Mouse (Mus musculus): ENCODE measurements around the gene Fndc8. TPM values are rescaled to one million over a fixed set of nuclear protein-coding genes. Genes with fewer than 3 reads are reported as not detected.
A peak's percentile ranks its signal among the peaks of the same experiment; 100 is the strongest.

The Fndc8 gene
- polyA plus RNA-seq, 1 experiment from 2014 or later: 0.08 TPM

DNA sequence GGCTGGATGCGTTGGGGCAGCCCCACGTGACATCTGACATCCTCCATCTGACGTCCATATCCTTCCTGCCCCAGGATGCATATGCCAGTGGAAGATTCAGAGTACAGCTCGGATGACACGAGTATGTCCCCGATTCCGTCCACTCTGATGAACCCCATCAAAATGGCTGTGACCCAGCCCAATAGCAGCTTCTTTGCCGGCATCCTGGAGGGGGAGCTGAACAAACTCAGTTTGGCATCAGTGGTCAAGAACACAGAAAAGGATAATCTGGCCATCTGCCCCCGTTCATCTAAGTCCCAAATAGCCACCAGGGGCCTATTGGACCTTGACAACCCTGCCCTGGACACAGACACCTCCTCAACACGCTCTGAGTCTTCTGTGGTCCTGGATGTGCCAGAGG, 5.6 kb downstream of the Fndc8 start:
- 63% methylated on average over 10 of the region's 10 CpGs for WGBS (ENCODE audit: insufficient replicate concordance)

GRCm38 (mm10) chr11:82899720-82900119, 7.8 kb downstream of the Fndc8 start:
- Histone ChIP-seq H3K27me3 (replicated peaks) (no peaks in the 10 kb centered on the region), H3K4me3 (no peak overlapping the region), H3K36me3 (peaks cover 70% of the 10 kb centered on the region), H3K9ac (no peak overlapping the region), H3K9me3 (replicated peaks) (no peaks in the 10 kb centered on the region), H3K27ac (no peak overlapping the region), H3K4me2 (no peak overlapping the region), H3K4me1 (peaks cover 2% of the 10 kb centered on the region; the same call in 1 of the 2 replicates)
- 72% methylated on average over 5 of the region's 5 CpGs for WGBS (ENCODE audit: insufficient replicate concordance)
- no peak for ATAC-seq

More for the DNA sequence above, 5.6 kb downstream of the Fndc8 start:
- H3K4me3 ChIP-seq: no peak overlapping the region
- 0 out of 2 replicates have a peak, but pooled peaks cover 4% of the 10 kb centered on the region for H3K27me3 ChIP-seq (replicated peaks)
- H3K4me2 ChIP-seq: no peak overlapping the region
- no peak for ATAC-seq
- no peak overlapping the region for H3K27ac ChIP-seq
- peaks cover 47% of the 10 kb centered on the region for H3K36me3 ChIP-seq
- H3K4me1 ChIP-seq: no peaks in the 10 kb centered on the region
- H3K9ac ChIP-seq: no peak overlapping the region
- H3K9me3 ChIP-seq (replicated peaks): no peaks in the 10 kb centered on the region

DNA sequence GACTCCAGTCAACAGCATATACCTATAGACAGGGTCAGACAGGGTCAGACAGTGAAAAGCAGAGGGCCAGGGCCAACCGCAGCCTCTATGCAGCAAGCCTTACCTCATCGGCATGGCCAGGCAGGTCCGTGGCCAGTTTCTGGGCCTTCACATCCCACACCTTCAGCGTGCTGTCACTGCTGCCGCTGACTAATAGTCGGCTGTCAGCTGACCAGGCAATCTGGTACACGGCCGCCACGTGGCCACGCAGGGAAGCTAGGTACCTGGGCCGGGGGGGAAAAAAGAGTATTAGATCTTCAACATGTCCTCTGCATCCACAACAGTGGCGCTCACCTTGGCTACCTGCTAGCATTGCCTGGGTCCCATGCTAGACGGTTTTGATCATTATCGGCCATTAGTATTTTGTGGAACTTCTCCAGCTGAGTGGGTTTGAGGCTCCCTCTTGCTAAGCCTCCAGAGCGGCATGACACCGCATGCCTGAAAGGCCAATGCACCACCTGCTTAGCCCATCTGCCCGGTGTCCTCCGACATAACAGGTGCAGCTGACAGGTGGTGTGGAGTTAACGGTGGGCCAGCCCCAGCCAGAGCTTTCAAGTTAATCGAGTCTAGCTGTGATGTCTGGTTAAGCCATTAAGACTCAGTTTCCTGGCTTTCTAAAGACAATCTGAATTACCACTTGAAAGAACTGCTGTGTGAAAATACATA, 9.8 kb downstream of the Fndc8 start:
- Histone ChIP-seq H3K4me3 (no peak overlapping the region), H3K4me2 (no peak overlapping the region), H3K27me3 (replicated peaks) (no peaks in the 10 kb centered on the region), H3K27ac (no peak overlapping the region), H3K36me3 (peaks cover 90% of the 10 kb centered on the region), H3K4me1 (peaks cover 22% of the 10 kb centered on the region), H3K9me3 (replicated peaks) (no peaks in the 10 kb centered on the region), H3K9ac (no peak overlapping the region)
- no peak for ATAC-seq
- 87% methylated on average over 20 of the region's 20 CpGs for WGBS (ENCODE audit: insufficient replicate concordance)

- no peaks in the 10 kb centered on the region for H3K9me3 ChIP-seq (replicated peaks)
- WGBS (ENCODE audit: insufficient replicate concordance): 49% methylated on average over 7 of the region's 8 CpGs
- 0 out of 2 replicates have a peak, but pooled peaks cover under 1% of the 10 kb centered on the region for H3K27me3 ChIP-seq (replicated peaks)
- peaks cover 71% of the 10 kb centered on the region for H3K36me3 ChIP-seq
- no peak overlapping the region for H3K4me2 ChIP-seq
- peak; percentile 47; the same call in 1 of the 2 replicates for ATAC-seq
- H3K4me3 ChIP-seq: no peak overlapping the region
- no peak overlapping the region for H3K9ac ChIP-seq
- H3K4me1 ChIP-seq: peaks cover 37% of the 10 kb centered on the region
- H3K27ac ChIP-seq: no peak overlapping the region
These were observed 13.0 kb downstream of the Fndc8 start for GRCm38 (mm10) chr11:82904952-82905351.

DNA sequence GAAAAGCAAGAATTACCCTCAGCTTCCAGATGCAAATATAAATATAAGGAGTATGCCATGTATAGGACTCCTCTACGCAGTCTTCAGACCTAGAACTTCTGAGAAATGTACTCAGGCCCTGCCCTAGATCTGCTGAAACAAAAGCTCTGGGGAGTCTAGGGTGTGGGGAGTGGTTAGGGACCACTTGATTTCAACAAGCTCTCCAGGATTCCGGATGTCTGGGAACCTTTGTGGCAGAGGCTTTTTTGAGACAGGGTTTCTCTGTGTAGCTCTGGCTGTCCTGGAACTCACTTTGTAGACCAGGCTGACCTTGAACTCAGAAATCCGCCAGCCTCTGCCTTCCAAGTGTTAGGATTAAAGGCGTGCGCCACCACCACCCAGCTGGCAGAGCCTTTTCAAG, 13.9 kb downstream of the Fndc8 start:
- 80% methylated on average over 5 of the region's 5 CpGs for WGBS (ENCODE audit: insufficient replicate concordance)
- peaks cover 39% of the 10 kb centered on the region for H3K4me1 ChIP-seq
- H3K4me3 ChIP-seq: no peak overlapping the region
- no peak for ATAC-seq
- H3K9ac ChIP-seq: no peak overlapping the region; the same call in 1 of the 2 replicates
- H3K36me3 ChIP-seq: peaks cover 63% of the 10 kb centered on the region
- H3K27me3 ChIP-seq (replicated peaks): peaks cover 8% of the 10 kb centered on the region
- no peak overlapping the region for H3K27ac ChIP-seq
- no peaks in the 10 kb centered on the region for H3K9me3 ChIP-seq (replicated peaks)
- H3K4me2 ChIP-seq: no peak overlapping the region

DNA sequence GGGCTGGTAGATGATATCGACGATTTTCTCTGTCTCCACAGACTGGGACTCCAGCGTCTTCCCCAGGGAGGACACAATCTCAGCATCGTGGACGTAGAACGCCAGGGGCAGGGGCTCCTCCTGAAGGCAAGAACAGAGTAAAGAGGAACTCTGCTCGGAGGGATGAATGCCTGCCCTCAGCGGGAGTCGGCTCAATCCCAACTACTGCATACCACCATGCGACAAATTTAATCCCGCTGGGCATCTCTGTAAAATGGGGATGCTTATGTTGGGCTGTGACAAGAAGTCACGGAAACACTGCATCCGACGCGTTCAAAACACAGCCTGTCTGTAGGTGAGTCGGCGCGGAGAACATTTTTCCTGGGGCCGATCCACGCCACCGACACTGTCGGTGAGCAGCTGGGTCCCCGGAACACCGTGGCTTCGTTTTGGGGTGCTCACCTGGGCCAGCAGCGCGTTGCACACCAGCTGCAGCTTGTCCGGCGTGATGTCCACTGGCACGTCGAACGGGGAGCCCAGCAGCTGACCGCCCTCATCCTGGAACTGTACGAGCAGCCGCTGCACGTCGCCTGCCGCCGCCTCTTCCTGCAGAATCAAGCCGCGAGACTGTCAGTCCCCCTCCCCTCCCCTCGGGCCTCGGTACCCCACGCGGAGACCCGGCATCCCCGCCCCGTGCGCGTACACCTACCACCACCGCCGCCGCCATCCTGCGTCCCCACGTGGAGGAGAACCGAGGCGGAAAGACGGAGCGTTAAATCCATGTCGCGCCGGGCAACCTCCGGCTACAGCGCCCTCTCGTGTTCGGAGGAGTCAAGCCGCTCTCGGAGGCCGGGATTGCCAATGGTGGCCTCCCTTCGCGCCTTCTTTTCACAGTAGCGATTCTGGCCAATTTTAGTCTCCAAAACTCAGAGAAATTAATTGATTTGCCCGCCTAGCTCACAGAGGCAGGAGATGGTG, 16.0 kb downstream of the Fndc8 start, which contains the start of gene Nle1:
Gene Nle1, minus strand, starts transcription at position 761 of the 957 bp plus-strand sequence.
- H3K9ac ChIP-seq: peak within 1 kb of the TSS; percentile 81
- WGBS (ENCODE audit: insufficient replicate concordance): 1% methylated on average over 73 of the region's 73 CpGs
- H3K4me3 ChIP-seq: peak within 1 kb of the TSS; percentile 78
- H3K27ac ChIP-seq: peak within 1 kb of the TSS; percentile 11; the same call in 1 of the 2 replicates
- H3K4me2 ChIP-seq: peak within 1 kb of the TSS; percentile 90
- H3K4me1 ChIP-seq: peaks cover 44% of the 10 kb centered on the region
- ATAC-seq: peak; percentile 69
- no peaks in the 10 kb centered on the region for H3K9me3 ChIP-seq (replicated peaks)
- peaks cover 28% of the 10 kb centered on the region for H3K27me3 ChIP-seq (replicated peaks)
- peaks cover 41% of the 10 kb centered on the region for H3K36me3 ChIP-seq

DNA sequence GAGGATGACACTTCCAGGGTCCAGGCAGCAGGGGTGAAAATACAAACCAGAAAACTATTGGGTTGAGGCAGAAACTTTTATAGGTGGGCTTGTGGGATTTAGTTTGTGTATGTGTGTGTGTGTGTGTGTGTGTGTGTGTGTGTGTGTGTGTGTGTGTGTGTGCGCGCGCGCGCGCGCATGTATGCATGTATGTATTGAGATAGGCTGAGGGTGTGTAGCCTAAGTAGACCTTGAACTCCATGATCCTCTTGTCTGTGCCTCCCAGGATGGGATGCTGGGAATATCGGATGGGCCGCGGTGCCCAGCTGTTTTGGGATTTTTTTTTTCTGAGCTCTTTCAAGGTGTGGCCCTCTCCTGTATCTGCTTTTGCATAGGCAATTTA, 16.7 kb downstream of the Fndc8 start:
- H3K4me1 ChIP-seq: peaks cover 44% of the 10 kb centered on the region
- H3K9me3 ChIP-seq (replicated peaks): no peaks in the 10 kb centered on the region
- no peak for ATAC-seq
- peak overlapping the region; percentile 81 for H3K9ac ChIP-seq
- H3K4me3 ChIP-seq: peak overlapping the region; percentile 78
- peaks cover 34% of the 10 kb centered on the region for H3K27me3 ChIP-seq (replicated peaks)
- no peak overlapping the region for H3K27ac ChIP-seq
- WGBS (ENCODE audit: insufficient replicate concordance): 36% methylated on average over 10 of the region's 10 CpGs
- peak overlapping the region; percentile 90 for H3K4me2 ChIP-seq
- peaks cover 35% of the 10 kb centered on the region for H3K36me3 ChIP-seq

- 69% methylated on average over 4 of the region's 4 CpGs for WGBS (ENCODE audit: insufficient replicate concordance)
These were observed 18.3 kb downstream of the Fndc8 start, which contains the start of gene Unc45b for GRCm38 (mm10) chr11:82910250-82910649. TSS of gene Unc45b (plus strand) at chr11:82910550.

DNA sequence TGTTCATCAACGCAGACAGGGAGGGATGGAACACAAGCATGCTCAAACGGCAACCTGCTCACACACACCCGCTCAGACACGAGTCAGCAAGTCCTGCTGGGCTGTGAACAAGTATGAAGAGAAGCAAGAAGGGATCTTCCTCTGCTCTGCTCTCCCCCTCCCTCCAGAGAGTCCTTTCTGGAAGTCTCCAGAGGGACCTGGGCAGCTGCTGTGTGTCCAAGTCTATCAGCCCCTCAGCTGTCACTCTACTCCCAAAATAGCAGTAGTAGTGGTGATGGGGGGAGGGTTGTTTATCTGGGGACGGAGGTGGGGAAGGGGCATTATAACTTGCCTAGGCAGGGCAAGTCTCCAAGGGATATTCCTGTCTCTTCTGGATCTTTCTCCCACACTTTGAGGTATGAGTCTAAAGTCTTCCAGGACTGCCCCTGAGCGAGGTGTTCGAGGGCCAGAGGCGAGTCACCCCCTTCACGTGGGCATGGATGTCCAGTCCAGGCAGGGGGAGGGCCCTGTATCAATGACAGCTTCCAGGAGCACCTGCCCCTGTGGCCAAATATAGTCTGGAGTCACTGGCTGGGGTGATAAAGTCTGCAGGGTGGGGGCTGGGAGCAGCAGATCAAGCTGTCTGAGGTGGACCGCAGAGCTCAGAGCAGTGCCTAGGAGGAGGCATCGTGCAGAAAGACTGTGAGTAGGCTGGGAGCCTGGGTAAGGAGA, 18.9 kb downstream of the Fndc8 start:
- H3K4me2 ChIP-seq: no peak overlapping the region
- 47% methylated on average over 11 of the region's 11 CpGs for WGBS (ENCODE audit: insufficient replicate concordance)
- H3K4me3 ChIP-seq: no peak overlapping the region
- peaks cover 31% of the 10 kb centered on the region for H3K4me1 ChIP-seq
- no peaks in the 10 kb centered on the region for H3K9me3 ChIP-seq (replicated peaks)
- peaks cover 12% of the 10 kb centered on the region for H3K36me3 ChIP-seq
- H3K27ac ChIP-seq: no peak overlapping the region
- H3K27me3 ChIP-seq (replicated peaks): peaks cover 45% of the 10 kb centered on the region
- no peak overlapping the region for H3K9ac ChIP-seq
- no peak for ATAC-seq

More at GRCm38 (mm10) chr11:82910250-82910649, 18.3 kb downstream of the Fndc8 start, which contains the start of gene Unc45b:
- peaks cover 18% of the 10 kb centered on the region for H3K36me3 ChIP-seq
- no peak within 1 kb of the TSS for H3K9ac ChIP-seq
- no peak for ATAC-seq
- peaks cover 36% of the 10 kb centered on the region for H3K4me1 ChIP-seq
- no peak within 1 kb of the TSS for H3K4me3 ChIP-seq
- peaks cover 45% of the 10 kb centered on the region for H3K27me3 ChIP-seq (replicated peaks)
- no peak within 1 kb of the TSS for H3K4me2 ChIP-seq
- no peaks in the 10 kb centered on the region for H3K9me3 ChIP-seq (replicated peaks)
- no peak within 1 kb of the TSS for H3K27ac ChIP-seq

DNA sequence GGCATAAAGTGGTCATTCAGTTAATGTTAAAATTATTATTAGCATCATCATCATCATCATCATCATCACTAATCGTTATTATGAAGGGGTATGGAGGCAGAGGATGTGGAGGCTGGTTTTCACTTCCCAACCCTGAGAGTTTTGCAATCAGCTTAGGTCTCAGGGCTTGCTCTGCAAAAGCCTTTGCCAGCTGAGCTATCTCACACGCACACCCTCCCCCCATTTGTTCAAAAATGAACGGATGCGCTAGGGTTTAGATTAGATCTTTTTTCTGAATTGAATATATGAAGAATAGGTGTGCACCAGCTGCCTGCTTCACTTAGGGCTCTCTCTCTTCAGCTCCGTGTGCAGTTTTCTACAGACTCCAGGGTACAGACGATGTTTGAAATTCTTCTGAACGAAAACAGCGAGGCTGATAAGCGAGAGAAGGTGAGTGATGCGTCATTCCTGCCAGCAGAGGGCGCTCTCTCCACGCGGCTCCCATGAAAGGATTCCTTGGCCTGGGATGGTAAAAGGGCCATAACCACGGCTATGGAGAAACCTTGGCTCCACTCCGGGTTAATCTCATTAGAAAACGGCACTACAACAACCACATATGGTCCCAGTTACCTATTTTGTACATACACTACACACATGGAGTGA, 22.9 kb downstream of the Fndc8 start:
- H3K4me3 ChIP-seq: no peak overlapping the region

DNA sequence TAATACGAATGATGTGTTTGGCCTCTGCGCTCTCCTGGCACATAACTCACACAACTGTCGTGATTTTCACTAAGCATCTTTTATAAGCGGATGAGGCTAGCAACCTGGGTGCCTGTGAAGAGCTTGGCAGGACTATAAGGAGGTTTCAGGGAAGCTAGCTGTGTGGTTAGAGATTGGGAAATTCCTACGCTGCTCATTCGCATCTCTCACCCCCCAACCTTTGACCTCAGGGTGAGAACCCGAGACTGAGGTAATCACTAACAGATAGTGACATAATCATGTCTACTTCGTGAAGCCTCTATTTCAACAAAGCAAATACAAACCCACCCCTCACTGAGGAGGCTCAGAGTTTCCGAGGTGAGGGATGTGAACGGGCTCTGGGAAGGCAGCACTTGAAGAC, 28.8 kb downstream of the Fndc8 start:
- H3K4me3 ChIP-seq: no peak overlapping the region
- H3K9ac ChIP-seq: no peak overlapping the region
- WGBS (ENCODE audit: insufficient replicate concordance): 42% methylated on average over 10 of the region's 10 CpGs
- no peaks in the 10 kb centered on the region for H3K4me1 ChIP-seq
- no peaks in the 10 kb centered on the region for H3K36me3 ChIP-seq
- peaks cover 55% of the 10 kb centered on the region for H3K27me3 ChIP-seq (replicated peaks)
- H3K4me2 ChIP-seq: no peak overlapping the region
- no peak overlapping the region for H3K27ac ChIP-seq
- ATAC-seq: no peak
- H3K9me3 ChIP-seq (replicated peaks): no peaks in the 10 kb centered on the region

More for the DNA sequence above, 22.9 kb downstream of the Fndc8 start:
- no peaks in the 10 kb centered on the region for H3K9me3 ChIP-seq (replicated peaks)
- no peak overlapping the region for H3K9ac ChIP-seq
- no peak overlapping the region for H3K27ac ChIP-seq
- peaks cover 62% of the 10 kb centered on the region for H3K27me3 ChIP-seq (replicated peaks)
- H3K36me3 ChIP-seq: no peaks in the 10 kb centered on the region
- H3K4me2 ChIP-seq: peak overlapping the region; percentile 43
- no peak for ATAC-seq
- WGBS (ENCODE audit: insufficient replicate concordance): 8% methylated on average over 16 of the region's 16 CpGs
- H3K4me1 ChIP-seq: peaks cover 7% of the 10 kb centered on the region; the same call in 1 of the 2 replicates
